Mouse (Mus musculus): ENCODE results near the gene Amer2. TPM values are rescaled to one million over a fixed set of nuclear protein-coding genes. Genes with fewer than 3 reads are reported as not detected.

Gene Amer2
- polyA plus RNA-seq, 1 experiment from 2014 or later, result 1.1 TPM

- no peaks in the 10 kb centered on the region for H3K9me3 ChIP-seq (ENCODE audit: control insufficient read depth, low read depth, low read length)
Observed at GRCm38 (mm10) chr14:60369667-60370315, 3.3 kb upstream of the Amer2 start.

GRCm38 (mm10) chr14:60377107-60377506 lies 4.0 kb downstream of the Amer2 start:
- ATAC-seq (ENCODE audit: insufficient number of reproducible peaks, insufficient read depth, low FRiP score, low read depth), result no peak
- H3K4me1 ChIP-seq (ENCODE audit: control insufficient read depth, insufficient read depth, low read length), result no peaks in the 10 kb centered on the region
- H3K9me3 ChIP-seq (ENCODE audit: control insufficient read depth, low read depth, low read length), result no peaks in the 10 kb centered on the region
- no peak overlapping the region for H3K27ac ChIP-seq (ENCODE audit: low read length)
- H3K4me3 ChIP-seq (ENCODE audit: low read depth, low read length), result no peak overlapping the region
- no peak overlapping the region for H3K9ac ChIP-seq (replicated peaks; ENCODE audit: low read depth, low read length)
- 72% methylated on average over 2 of the region's 2 CpGs for WGBS
- H3K36me3 ChIP-seq (ENCODE audit: control insufficient read depth, insufficient read depth, low read length), result no peaks in the 10 kb centered on the region
- peaks cover 10% of the 10 kb centered on the region for H3K27me3 ChIP-seq (ENCODE audit: control insufficient read depth, insufficient read depth, low read length)
- H3K4me2 ChIP-seq (replicated peaks; ENCODE audit: low read depth, low read length), result no peak overlapping the region

More at GRCm38 (mm10) chr14:60369667-60370315, 3.3 kb upstream of the Amer2 start:
- Histone ChIP-seq H3K4me2 (replicated peaks; ENCODE audit: low read depth, low read length) (no peak overlapping the region), H3K9ac (replicated peaks; ENCODE audit: low read depth, low read length) (no peak overlapping the region), H3K36me3 (ENCODE audit: control insufficient read depth, insufficient read depth, low read length) (no peaks in the 10 kb centered on the region), H3K4me3 (ENCODE audit: low read depth, low read length) (no peak overlapping the region), H3K4me1 (ENCODE audit: control insufficient read depth, insufficient read depth, low read length) (no peaks in the 10 kb centered on the region), H3K27me3 (ENCODE audit: control insufficient read depth, insufficient read depth, low read length) (no peaks in the 10 kb centered on the region), H3K27ac (ENCODE audit: low read length) (no peak overlapping the region)
- WGBS, result 37% methylated on average over 5 of the region's 5 CpGs
- ATAC-seq (ENCODE audit: insufficient number of reproducible peaks, insufficient read depth, low FRiP score, low read depth), result no peak

- ATAC-seq (ENCODE audit: insufficient number of reproducible peaks, insufficient read depth, low FRiP score, low read depth), result no peak
- no peak overlapping the region for H3K27ac ChIP-seq (ENCODE audit: low read length)
- H3K9me3 ChIP-seq (ENCODE audit: control insufficient read depth, low read depth, low read length), result no peaks in the 10 kb centered on the region
- no peaks in the 10 kb centered on the region for H3K36me3 ChIP-seq (ENCODE audit: control insufficient read depth, insufficient read depth, low read length)
- H3K4me1 ChIP-seq (ENCODE audit: control insufficient read depth, insufficient read depth, low read length), result no peaks in the 10 kb centered on the region
- H3K4me3 ChIP-seq (ENCODE audit: low read depth, low read length), result peak overlapping the region; percentile 54
- H3K4me2 ChIP-seq (replicated peaks; ENCODE audit: low read depth, low read length), result peak overlapping the region; percentile 90
- 43% methylated on average over 10 of the region's 10 CpGs for WGBS
- H3K27me3 ChIP-seq (ENCODE audit: control insufficient read depth, insufficient read depth, low read length), result peaks cover 10% of the 10 kb centered on the region
- no peak overlapping the region for H3K9ac ChIP-seq (replicated peaks; ENCODE audit: low read depth, low read length)
Observed at GRCm38 (mm10) chr14:60377546-60377945, 4.5 kb downstream of the Amer2 start.

GRCm38 (mm10) chr14:60378057-60378565 lies 5.1 kb downstream of the Amer2 start:
- H3K9me3 ChIP-seq (ENCODE audit: control insufficient read depth, low read depth, low read length), result no peaks in the 10 kb centered on the region
- H3K4me3 ChIP-seq (ENCODE audit: low read depth, low read length), result peak overlapping the region; percentile 54
- no peak overlapping the region for H3K27ac ChIP-seq (ENCODE audit: low read length)
- peak; percentile 64 for ATAC-seq (ENCODE audit: insufficient number of reproducible peaks, insufficient read depth, low FRiP score, low read depth)
- peak overlapping the region; percentile 43 for H3K9ac ChIP-seq (replicated peaks; ENCODE audit: low read depth, low read length)
- H3K36me3 ChIP-seq (ENCODE audit: control insufficient read depth, insufficient read depth, low read length), result no peaks in the 10 kb centered on the region
- H3K27me3 ChIP-seq (ENCODE audit: control insufficient read depth, insufficient read depth, low read length), result peaks cover 10% of the 10 kb centered on the region
- H3K4me1 ChIP-seq (ENCODE audit: control insufficient read depth, insufficient read depth, low read length), result no peaks in the 10 kb centered on the region
- under 1% methylated on average over 53 of the region's 53 CpGs for WGBS
- H3K4me2 ChIP-seq (replicated peaks; ENCODE audit: low read depth, low read length), result peak overlapping the region; percentile 90

GRCm38 (mm10) chr14:60378566-60379322 lies 5.7 kb downstream of the Amer2 start:
- Histone ChIP-seq H3K4me2 (replicated peaks; ENCODE audit: low read depth, low read length) (peak overlapping the region; percentile 90), H3K36me3 (ENCODE audit: control insufficient read depth, insufficient read depth, low read length) (no peaks in the 10 kb centered on the region), H3K4me3 (ENCODE audit: low read depth, low read length) (peak overlapping the region; percentile 54), H3K9me3 (ENCODE audit: control insufficient read depth, low read depth, low read length) (no peaks in the 10 kb centered on the region), H3K27me3 (ENCODE audit: control insufficient read depth, insufficient read depth, low read length) (peaks cover 10% of the 10 kb centered on the region), H3K9ac (replicated peaks; ENCODE audit: low read depth, low read length) (peak overlapping the region; percentile 43), H3K27ac (ENCODE audit: low read length) (no peak overlapping the region), H3K4me1 (ENCODE audit: control insufficient read depth, insufficient read depth, low read length) (no peaks in the 10 kb centered on the region)
- ATAC-seq (ENCODE audit: insufficient number of reproducible peaks, insufficient read depth, low FRiP score, low read depth), result no peak
- under 1% methylated on average over 67 of the region's 77 CpGs for whole genome bisulfite sequencing

- no peaks in the 10 kb centered on the region for H3K4me1 ChIP-seq (ENCODE audit: control insufficient read depth, insufficient read depth, low read length)
- no peak overlapping the region for H3K27ac ChIP-seq (ENCODE audit: low read length)
- peak overlapping the region; percentile 90 for H3K4me2 ChIP-seq (replicated peaks; ENCODE audit: low read depth, low read length)
- H3K27me3 ChIP-seq (ENCODE audit: control insufficient read depth, insufficient read depth, low read length), result peaks cover 10% of the 10 kb centered on the region
- H3K36me3 ChIP-seq (ENCODE audit: control insufficient read depth, insufficient read depth, low read length), result no peaks in the 10 kb centered on the region
- no peaks in the 10 kb centered on the region for H3K9me3 ChIP-seq (ENCODE audit: control insufficient read depth, low read depth, low read length)
- no peak for ATAC-seq (ENCODE audit: insufficient number of reproducible peaks, insufficient read depth, low FRiP score, low read depth)
- H3K9ac ChIP-seq (replicated peaks; ENCODE audit: low read depth, low read length), result no peak overlapping the region
- 58% methylated on average over 20 of the region's 20 CpGs for WGBS
- H3K4me3 ChIP-seq (ENCODE audit: low read depth, low read length), result peak overlapping the region; percentile 54
Observed at GRCm38 (mm10) chr14:60379323-60379957, 6.4 kb downstream of the Amer2 start.

- Histone ChIP-seq H3K36me3 (ENCODE audit: control insufficient read depth, insufficient read depth, low read length) (no peaks in the 10 kb centered on the region), H3K9ac (replicated peaks; ENCODE audit: low read depth, low read length) (no peak overlapping the region), H3K9me3 (ENCODE audit: control insufficient read depth, low read depth, low read length) (no peaks in the 10 kb centered on the region), H3K27ac (ENCODE audit: low read length) (no peak overlapping the region), H3K27me3 (ENCODE audit: control insufficient read depth, insufficient read depth, low read length) (peaks cover 10% of the 10 kb centered on the region), H3K4me2 (replicated peaks; ENCODE audit: low read depth, low read length) (no peak overlapping the region), H3K4me1 (ENCODE audit: control insufficient read depth, insufficient read depth, low read length) (no peaks in the 10 kb centered on the region), H3K4me3 (ENCODE audit: low read depth, low read length) (no peak overlapping the region)
- ATAC-seq (ENCODE audit: insufficient number of reproducible peaks, insufficient read depth, low FRiP score, low read depth), result no peak
- 96% methylated on average over 8 of the region's 8 CpGs for WGBS
Observed at GRCm38 (mm10) chr14:60379958-60380330, 6.9 kb downstream of the Amer2 start.

GRCm38 (mm10) chr14:60381671-60382070 lies 8.6 kb downstream of the Amer2 start:
- Histone ChIP-seq H3K9ac (replicated peaks; ENCODE audit: low read depth, low read length) (no peak overlapping the region), H3K4me2 (replicated peaks; ENCODE audit: low read depth, low read length) (no peak overlapping the region), H3K36me3 (ENCODE audit: control insufficient read depth, insufficient read depth, low read length) (no peaks in the 10 kb centered on the region), H3K9me3 (ENCODE audit: control insufficient read depth, low read depth, low read length) (no peaks in the 10 kb centered on the region), H3K27ac (ENCODE audit: low read length) (no peak overlapping the region), H3K4me3 (ENCODE audit: low read depth, low read length) (no peak overlapping the region), H3K27me3 (ENCODE audit: control insufficient read depth, insufficient read depth, low read length) (peaks cover 10% of the 10 kb centered on the region), H3K4me1 (ENCODE audit: control insufficient read depth, insufficient read depth, low read length) (no peaks in the 10 kb centered on the region)
- ATAC-seq (ENCODE audit: insufficient number of reproducible peaks, insufficient read depth, low FRiP score, low read depth), result no peak
- 78% methylated on average over 4 of the region's 4 CpGs for WGBS
